Mouse (Mus musculus): ENCODE measurements around the gene Vamp8. TPM values are rescaled to one million over a fixed set of nuclear protein-coding genes. Genes with fewer than 3 reads are reported as not detected.

Vamp8 gene
- polyA plus RNA-seq, 1 experiment from 2014 or later = 184 TPM

GRCm38 (mm10) chr6:72396837-72397251, 6.3 kb upstream of the Vamp8 start:
- Histone ChIP-seq H3K9me3 (no peaks in the 10 kb centered on the region), H3K27ac (no peak overlapping the region), H3K4me2 (no peak overlapping the region), H3K9ac (no peak overlapping the region), H3K27me3 (no peaks in the 10 kb centered on the region), H3K4me3 (no peak overlapping the region), H3K4me1 (no peaks in the 10 kb centered on the region), H3K36me3 (no peaks in the 10 kb centered on the region)
- ATAC-seq (ENCODE audit: insufficient number of reproducible peaks, low FRiP score, low TSS enrichment, low read depth) = no peak
- WGBS = 77% methylated on average over 10 of the region's 10 CpGs

GRCm38 (mm10) chr6:72392341-72392740, 1.8 kb upstream of the Vamp8 start:
- Histone ChIP-seq H3K4me3 (no peak overlapping the region), H3K9me3 (no peaks in the 10 kb centered on the region), H3K9ac (no peak overlapping the region), H3K4me1 (peaks cover 29% of the 10 kb centered on the region), H3K27ac (no peak overlapping the region), H3K4me2 (no peak overlapping the region), H3K27me3 (no peaks in the 10 kb centered on the region), H3K36me3 (no peaks in the 10 kb centered on the region)
- no peak for ATAC-seq (ENCODE audit: insufficient number of reproducible peaks, low FRiP score, low TSS enrichment, low read depth)
- 88% methylated on average over 5 of the region's 5 CpGs for WGBS

GRCm38 (mm10) chr6:72390795-72391521, 455 bp upstream of the Vamp8 start:
- Histone ChIP-seq H3K27ac (peak overlapping the region; percentile 89), H3K36me3 (peaks cover 8% of the 10 kb centered on the region; the same call in 1 of the 2 replicates), H3K4me1 (peaks cover 29% of the 10 kb centered on the region), H3K9me3 (no peaks in the 10 kb centered on the region), H3K4me2 (peak overlapping the region; percentile 61), H3K9ac (peak overlapping the region; percentile 57; the same call in 1 of the 2 replicates), H3K4me3 (peak overlapping the region; percentile 49), H3K27me3 (no peaks in the 10 kb centered on the region)
- WGBS = 22% methylated on average over 12 of the region's 12 CpGs
- ATAC-seq (ENCODE audit: insufficient number of reproducible peaks, low FRiP score, low TSS enrichment, low read depth) = no peak

- peaks cover 29% of the 10 kb centered on the region for H3K4me1 ChIP-seq
- 11% methylated on average over 13 of the region's 13 CpGs for WGBS
- H3K4me2 ChIP-seq = peak overlapping the region; percentile 61
- H3K27ac ChIP-seq = peak overlapping the region; percentile 89
- H3K9me3 ChIP-seq = no peaks in the 10 kb centered on the region
- peak overlapping the region; percentile 57 for H3K9ac ChIP-seq
- H3K27me3 ChIP-seq = no peaks in the 10 kb centered on the region
- H3K36me3 ChIP-seq = peaks cover 23% of the 10 kb centered on the region
- peak; percentile 35; the same call in 1 of the 2 replicates for ATAC-seq (ENCODE audit: insufficient number of reproducible peaks, low FRiP score, low TSS enrichment, low read depth)
- peak overlapping the region; percentile 49 for H3K4me3 ChIP-seq
These were observed 997 bp downstream of the Vamp8 start for GRCm38 (mm10) chr6:72389471-72389940.

GRCm38 (mm10) chr6:72388791-72389329, 1.6 kb downstream of the Vamp8 start:
- Histone ChIP-seq H3K4me2 (peak overlapping the region; percentile 61), H3K4me3 (peak overlapping the region; percentile 49; the same call in 1 of the 2 replicates), H3K9ac (no peak overlapping the region), H3K27me3 (no peaks in the 10 kb centered on the region), H3K27ac (peak overlapping the region; percentile 89; the same call in 1 of the 2 replicates), H3K9me3 (no peaks in the 10 kb centered on the region), H3K36me3 (peaks cover 23% of the 10 kb centered on the region), H3K4me1 (peaks cover 29% of the 10 kb centered on the region)
- 53% methylated on average over 6 of the region's 6 CpGs for whole genome bisulfite sequencing
- ATAC-seq (ENCODE audit: insufficient number of reproducible peaks, low FRiP score, low TSS enrichment, low read depth) = no peak

- Histone ChIP-seq H3K9ac (no peak overlapping the region), H3K27ac (no peak overlapping the region), H3K4me3 (no peak overlapping the region)
These were observed 2.2 kb downstream of the Vamp8 start for GRCm38 (mm10) chr6:72388266-72388665.

GRCm38 (mm10) chr6:72387816-72388215, 2.7 kb downstream of the Vamp8 start:
- Histone ChIP-seq H3K9me3 (no peaks in the 10 kb centered on the region), H3K27me3 (no peaks in the 10 kb centered on the region), H3K36me3 (peaks cover 23% of the 10 kb centered on the region), H3K9ac (no peak overlapping the region), H3K4me2 (no peak overlapping the region), H3K27ac (no peak overlapping the region), H3K4me3 (no peak overlapping the region), H3K4me1 (peaks cover 29% of the 10 kb centered on the region)
- ATAC-seq (ENCODE audit: insufficient number of reproducible peaks, low FRiP score, low TSS enrichment, low read depth) = no peak
- WGBS = 48% methylated on average over 3 of the region's 3 CpGs

More at GRCm38 (mm10) chr6:72388266-72388665, 2.2 kb downstream of the Vamp8 start:
- Histone ChIP-seq H3K27me3 (no peaks in the 10 kb centered on the region), H3K4me1 (peaks cover 29% of the 10 kb centered on the region), H3K9me3 (no peaks in the 10 kb centered on the region), H3K36me3 (peaks cover 23% of the 10 kb centered on the region), H3K4me2 (0 out of 2 replicates have a peak overlapping the region, but pooled peaks have one; percentile 61)
- 53% methylated on average over 10 of the region's 10 CpGs for WGBS
- no peak for ATAC-seq (ENCODE audit: insufficient number of reproducible peaks, low FRiP score, low TSS enrichment, low read depth)

- Histone ChIP-seq H3K9me3 (no peaks in the 10 kb centered on the region), H3K36me3 (peaks cover 23% of the 10 kb centered on the region), H3K4me3 (no peak overlapping the region), H3K27ac (no peak overlapping the region), H3K4me1 (peaks cover 29% of the 10 kb centered on the region), H3K4me2 (no peak overlapping the region), H3K9ac (no peak overlapping the region), H3K27me3 (no peaks in the 10 kb centered on the region)
- 95% methylated on average over 2 of the region's 2 CpGs for WGBS
- no peak for ATAC-seq (ENCODE audit: insufficient number of reproducible peaks, low FRiP score, low TSS enrichment, low read depth)
These were observed 3.9 kb downstream of the Vamp8 start for GRCm38 (mm10) chr6:72386561-72386960.

GRCm38 (mm10) chr6:72385258-72385657, 5.2 kb downstream of the Vamp8 start:
- WGBS = 83% methylated on average over 4 of the region's 4 CpGs
- Histone ChIP-seq H3K27me3 (no peaks in the 10 kb centered on the region), H3K27ac (no peak overlapping the region), H3K9ac (no peak overlapping the region), H3K4me2 (no peak overlapping the region), H3K36me3 (peaks cover 23% of the 10 kb centered on the region), H3K4me1 (peaks cover 24% of the 10 kb centered on the region), H3K9me3 (no peaks in the 10 kb centered on the region), H3K4me3 (no peak overlapping the region)
- ATAC-seq (ENCODE audit: insufficient number of reproducible peaks, low FRiP score, low TSS enrichment, low read depth) = no peak

- Histone ChIP-seq H3K4me2 (no peak overlapping the region), H3K27me3 (no peaks in the 10 kb centered on the region), H3K9ac (no peak overlapping the region), H3K36me3 (peaks cover 23% of the 10 kb centered on the region), H3K27ac (no peak overlapping the region), H3K9me3 (no peaks in the 10 kb centered on the region), H3K4me1 (peaks cover 25% of the 10 kb centered on the region), H3K4me3 (no peak overlapping the region)
- WGBS = 92% methylated on average over 7 of the region's 7 CpGs
- ATAC-seq (ENCODE audit: insufficient number of reproducible peaks, low FRiP score, low TSS enrichment, low read depth) = no peak
These were observed 6.6 kb downstream of the Vamp8 start for GRCm38 (mm10) chr6:72383952-72384351.

GRCm38 (mm10) chr6:72383142-72383820, 7.2 kb downstream of the Vamp8 start:
- 84% methylated on average over 6 of the region's 6 CpGs for WGBS
- no peak overlapping the region for H3K27ac ChIP-seq
- no peak for ATAC-seq (ENCODE audit: insufficient number of reproducible peaks, low FRiP score, low TSS enrichment, low read depth)

GRCm38 (mm10) chr6:72382494-72382893, 8.0 kb downstream of the Vamp8 start:
- Histone ChIP-seq H3K27me3 (no peaks in the 10 kb centered on the region), H3K9ac (no peak overlapping the region), H3K36me3 (peaks cover 23% of the 10 kb centered on the region), H3K4me3 (no peak overlapping the region), H3K4me2 (no peak overlapping the region), H3K9me3 (no peaks in the 10 kb centered on the region), H3K4me1 (peaks cover 11% of the 10 kb centered on the region; the same call in 1 of the 2 replicates), H3K27ac (no peak overlapping the region)
- 76% methylated on average over 6 of the region's 6 CpGs for WGBS
- no peak for ATAC-seq (ENCODE audit: insufficient number of reproducible peaks, low FRiP score, low TSS enrichment, low read depth)

More at GRCm38 (mm10) chr6:72383142-72383820, 7.2 kb downstream of the Vamp8 start:
- Histone ChIP-seq H3K36me3 (peaks cover 23% of the 10 kb centered on the region), H3K4me2 (no peak overlapping the region), H3K4me1 (peaks cover 18% of the 10 kb centered on the region; the same call in 1 of the 2 replicates), H3K27me3 (no peaks in the 10 kb centered on the region), H3K4me3 (no peak overlapping the region), H3K9ac (no peak overlapping the region), H3K9me3 (no peaks in the 10 kb centered on the region)
